Mouse (Mus musculus) brain, embryonic 14.5 days (tissue): ENCODE measurements at regions not wholly inside any gene's neighbourhood (a gene's known extent, or its start where the extent isn't known, plus 50 kb on each side); places are given as distances from the start of the nearest gene placed in this dataset.
A peak's percentile ranks its signal among the peaks of the same experiment; 100 is the strongest.

Experiments used
- DNase-seq: peaks from one replicate; pipeline ENCODE4 v3.0.0-alpha.2; 2011; ENCODE audit warnings: low read depth
- CTCF ChIP-seq: fragments of 200-500 bp; IDR thresholded peaks from 2 replicates; pipeline ENCODE4 v1.5.1; 2012; ENCODE audit warnings: inconsistent platforms, mild to moderate bottlenecking, moderate library complexity, borderline replicate concordance; ENCODE audit not compliant: insufficient read depth, insufficient read length; ENCODE audit errors: extremely low read depth
- POLR2A ChIP-seq: fragments of 200-500 bp; IDR thresholded peaks from 2 replicates; pipeline ENCODE4 v1.6.1; 2012; ENCODE audit warnings: mild to moderate bottlenecking, inconsistent platforms, borderline replicate concordance; ENCODE audit not compliant: poor library complexity, insufficient read depth, insufficient read length, severe bottlenecking; ENCODE audit errors: extremely low read depth

- DNase-seq: peak; percentile 40
- TF ChIP-seq CTCF (no peak), POLR2A (no peak)
Measured at GRCm38 (mm10) chr4:78666326-78666725, 454.6 kb upstream of the Ptprd start.

DNA sequence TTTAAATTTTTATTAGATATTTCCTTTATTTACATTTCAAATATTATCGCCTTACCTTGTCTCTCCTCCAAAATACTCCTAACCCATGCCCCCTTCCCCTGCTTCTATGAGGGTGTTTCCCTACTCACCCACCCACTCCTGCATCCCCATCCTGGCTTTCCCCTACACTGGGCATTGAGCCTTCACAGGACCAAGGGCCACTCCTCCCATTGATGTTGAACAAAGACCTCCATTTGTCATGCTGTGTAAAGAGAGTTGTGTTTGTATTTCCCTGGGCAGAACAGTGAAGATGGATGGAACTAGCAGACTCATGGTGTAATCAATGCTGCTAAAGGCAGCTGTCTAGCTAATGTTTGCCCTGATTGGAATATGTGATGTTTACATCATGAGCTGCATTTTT is 431.0 kb upstream of the Ptprd start:
- no peak for DNase-seq
- TF ChIP-seq POLR2A (no peak), CTCF (no peak)

DNA sequence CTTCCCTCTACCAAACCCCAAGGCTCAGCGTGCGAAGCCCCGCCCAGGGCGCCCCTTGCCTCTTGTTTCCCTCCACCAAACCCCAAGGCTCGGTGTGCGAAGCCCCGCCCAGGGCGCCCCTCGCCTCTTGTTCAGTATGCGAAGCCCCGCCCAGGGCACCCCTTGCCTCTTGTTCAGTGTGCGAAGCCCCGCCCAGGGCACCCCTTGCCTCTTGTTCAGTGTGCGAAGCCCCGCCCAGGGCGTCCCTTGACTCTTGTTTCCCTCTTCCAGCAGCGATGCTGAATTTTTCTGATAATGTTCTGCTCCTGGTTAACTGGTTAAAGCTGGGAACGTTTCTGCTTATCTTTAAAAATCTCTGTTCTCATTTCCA is 394.7 kb upstream of the Ptprd start:
- TF ChIP-seq CTCF: no peak
- TF ChIP-seq POLR2A: no peak
- DNase-seq: peak; percentile 75

GRCm38 (mm10) chr4:78605763-78606460 is 394.2 kb upstream of the Ptprd start:
- DNase-seq: no peak
- TF ChIP-seq POLR2A: no peak
- TF ChIP-seq CTCF: no peak

- DNase-seq: peak; percentile 40
Measured at GRCm38 (mm10) chr4:78581590-78581989, 369.8 kb upstream of the Ptprd start.

DNA sequence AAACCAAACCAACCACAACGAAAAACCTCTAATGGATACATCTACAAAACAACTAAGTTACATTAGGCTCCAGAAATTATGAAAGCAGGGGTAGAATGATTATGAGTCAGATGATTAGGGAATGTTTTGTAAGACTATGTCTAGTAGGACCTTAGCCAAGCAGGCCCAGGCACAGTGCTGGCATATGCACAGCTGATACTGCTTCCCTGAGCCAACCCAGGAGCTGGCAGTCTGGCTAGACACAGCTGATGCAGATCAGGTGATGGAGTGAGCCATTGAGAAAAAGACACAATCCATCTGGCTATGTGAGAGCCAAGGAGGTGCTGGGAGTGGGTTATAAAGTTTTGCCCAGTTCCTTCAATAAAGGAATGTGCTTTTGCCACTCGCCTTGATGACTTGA is 353.6 kb upstream of the Ptprd start:
- TF ChIP-seq POLR2A: no peak
- TF ChIP-seq CTCF: no peak
- DNase-seq: peak; percentile 59

More at GRCm38 (mm10) chr4:78581590-78581989, 369.8 kb upstream of the Ptprd start:
- TF ChIP-seq CTCF: no peak
- no peak for TF ChIP-seq POLR2A
